Comparison of ENCODE assay signal across 50 mouse cellular contexts in genomic region chr6:140040952-140041351, GRCm38 (mm10). TPM values are rescaled to one million over a fixed set of nuclear protein-coding genes. Genes with fewer than 3 reads are reported as not detected.
"Had no signal": no experiment of that assay in that cellular context is flagged by ENCODE, and none has a peak within 500 bp of the region (broad histone marks: within the 10 kb centered on the region; RNA-seq: fewer than 3 reads in every experiment).

Gene Capza3 (plus strand): TSS chr6:140041252.

- H3K9me3 ChIP-seq: heart, embryonic 12.5 days; heart, embryonic 13.5 days; heart, embryonic 15.5 days; hindbrain, embryonic 10.5 days; hindbrain, embryonic 12.5 days; hindbrain, embryonic 13.5 days; hindbrain, embryonic 15.5 days; intestine, embryonic 15.5 days; kidney, embryonic 15.5 days had no signal

- H3K36me3 ChIP-seq: heart, embryonic 12.5 days; heart, embryonic 13.5 days; heart, embryonic 15.5 days; hindbrain, embryonic 10.5 days; hindbrain, embryonic 12.5 days; hindbrain, embryonic 13.5 days; hindbrain, embryonic 15.5 days; intestine, embryonic 15.5 days; kidney, embryonic 15.5 days had no signal

- H3K27me3 ChIP-seq: heart, embryonic 12.5 days; heart, embryonic 13.5 days; heart, embryonic 15.5 days; hindbrain, embryonic 12.5 days; hindbrain, embryonic 13.5 days; hindbrain, embryonic 15.5 days; intestine, embryonic 15.5 days; kidney, embryonic 15.5 days had no signal

- H3K9ac ChIP-seq: heart, embryonic 12.5 days; heart, embryonic 13.5 days; heart, embryonic 15.5 days; hindbrain, embryonic 12.5 days; hindbrain, embryonic 13.5 days; hindbrain, embryonic 14.5 days; hindbrain, embryonic 15.5 days; intestine, embryonic 15.5 days; kidney, embryonic 15.5 days had no signal

- H3K4me3 ChIP-seq: heart, embryonic 12.5 days; heart, embryonic 13.5 days; heart, embryonic 15.5 days; hindbrain, embryonic 10.5 days; hindbrain, embryonic 12.5 days; hindbrain, embryonic 13.5 days; hindbrain, embryonic 15.5 days; intestine, embryonic 15.5 days; kidney, embryonic 15.5 days; layer of hippocampus, adult 2 months; left cerebral cortex, adult 2 months had no signal

- ATAC-seq: hindbrain, embryonic 16.5 days; hindbrain, postnatal 0 days; inflammation-experienced regulatory T-cells, adult 6 months; intestine, embryonic 15.5 days; intestine, embryonic 16.5 days; intestine, postnatal 0 days had no signal

- DNase-seq: heart, postnatal 10 days; heart, postnatal 14 days; heart, postnatal 36 days; heart, postnatal 4 days; kidney, adult 11 months; kidney, adult 18-20 months; kidney, adult 2 months; kidney, adult 8-10 months; kidney, adult 9 months; kidney, postnatal 10 days; kidney, postnatal 14 days; kidney, postnatal 25 days; kidney, postnatal 36 days; kidney, postnatal 4 days; layer of hippocampus, adult 9-11 months; layer of hippocampus, postnatal 36 days had no signal

- H3K4me1 ChIP-seq: heart, embryonic 12.5 days; heart, embryonic 13.5 days; heart, embryonic 15.5 days; hindbrain, embryonic 10.5 days; hindbrain, embryonic 12.5 days; hindbrain, embryonic 13.5 days; hindbrain, embryonic 15.5 days; intestine, embryonic 15.5 days; kidney, embryonic 15.5 days had no signal

- H3K4me2 ChIP-seq: heart, embryonic 11.5 days; heart, embryonic 12.5 days; heart, embryonic 13.5 days; heart, embryonic 15.5 days; hindbrain, embryonic 12.5 days; hindbrain, embryonic 13.5 days; hindbrain, embryonic 14.5 days; hindbrain, embryonic 15.5 days; intestine, embryonic 15.5 days; kidney, embryonic 15.5 days had no signal

- H3K27ac ChIP-seq: heart, embryonic 13.5 days; heart, embryonic 15.5 days; hindbrain, embryonic 10.5 days; hindbrain, embryonic 12.5 days; hindbrain, embryonic 13.5 days; hindbrain, embryonic 14.5 days; hindbrain, embryonic 15.5 days; hindbrain, postnatal 0 days; intestine, embryonic 15.5 days; kidney, embryonic 15.5 days; kidney, postnatal 0 days; layer of hippocampus, adult 2 months; left cerebral cortex, adult 2 months had no signal

RNA-seq across cellular contexts. Expression of gene Capza3, which starts in this region (rescaled TPM):
- total RNA-seq: heart, postnatal 10 days; heart, postnatal 14 days; heart, postnatal 25 days; heart, postnatal 36 days; heart, postnatal 4 days; hematopoietic stem cell, adult 5-6 weeks; hindbrain, postnatal 0 days; layer of hippocampus, adult 18-20 months; layer of hippocampus, adult 2 months; layer of hippocampus, adult 8-10 months; layer of hippocampus, postnatal 10 days; layer of hippocampus, postnatal 14 days; layer of hippocampus, postnatal 25 days; layer of hippocampus, postnatal 36 days; left cerebral cortex, adult 18-20 months; left cerebral cortex, adult 2 months had no signal
- polyA plus RNA-seq: heart, embryonic 11.5 days; heart, embryonic 12.5 days; heart, embryonic 13.5 days; heart, embryonic 14.5 days; heart, embryonic 15.5 days; heart, embryonic 16.5 days; heart, postnatal 0 days; hindbrain, embryonic 10.5 days; hindbrain, embryonic 11.5 days; hindbrain, embryonic 12.5 days; hindbrain, embryonic 13.5 days; hindbrain, embryonic 14.5 days; hindbrain, embryonic 15.5 days; hindbrain, embryonic 16.5 days; hindbrain, postnatal 0 days; inflammation-experienced regulatory T-cells, adult 6 months; intestine, embryonic 15.5 days; intestine, embryonic 16.5 days; intestine, postnatal 0 days; kidney, adult 2 months; kidney, embryonic 14.5 days; kidney, embryonic 15.5 days; kidney, embryonic 16.5 days; kidney, postnatal 0 days; large intestine, adult 2 months had no signal
